Mouse (Mus musculus) CH12.LX (cell line): Measurements from ENCODE around the gene Rnf41. TPM values are rescaled to one million over a fixed set of nuclear protein-coding genes. Genes with fewer than 3 reads are reported as not detected.

Source experiments
- DNase-seq: peaks from one replicate; pipeline ENCODE4 v3.0.0-alpha.2; 2013; ENCODE audit errors: extremely low read depth
- H3K27ac ChIP-seq: 2 replicates; pipeline ENCODE4 v1.5.1; 2012; ENCODE audit warnings: low read depth, mild to moderate bottlenecking, control low read depth, moderate library complexity; ENCODE audit not compliant: insufficient read depth
- H3K27me3 ChIP-seq: replicated peaks from 2 replicates; pipeline ENCODE3; 2012; ENCODE audit warnings: inconsistent platforms
- H3K36me3 ChIP-seq, 2 experiments: replicated peaks in 1 of 2; 2 replicates each; pipeline versions ENCODE3 to v1.6.1; 2012; ENCODE audit warnings: inconsistent platforms in 1 of 2, low read length in 1 of 2, mild to moderate bottlenecking in 1 of 2, mixed read lengths in 1 of 2, moderate library complexity in 1 of 2; ENCODE audit not compliant: control insufficient read depth in 1 of 2, insufficient read depth in 1 of 2
- H3K4me1 ChIP-seq, 2 experiments: 2 replicates each; pipeline ENCODE4 v1.6.1; 2012; ENCODE audit warnings: inconsistent platforms in 1 of 2, moderate library complexity in 1 of 2; ENCODE audit not compliant: insufficient read depth in 2 of 2, control insufficient read depth in 1 of 2
- H3K4me2 ChIP-seq: 2 replicates; pipeline ENCODE4 v1.6.1; 2012; ENCODE audit warnings: low read depth, mild to moderate bottlenecking, control low read depth; ENCODE audit not compliant: poor library complexity, insufficient read depth, severe bottlenecking
- H3K4me3 ChIP-seq, 3 experiments: fragments of 150-350 bp in 1 of 3; sonication (generic) in 1 of 3; replicated peaks in 1 of 3; 2 replicates each; pipeline versions ENCODE3 to v1.5.1; 2011 to 2012; ENCODE audit warnings: low read depth in 2 of 3, low read length in 2 of 3, mild to moderate bottlenecking in 2 of 3, moderate library complexity in 2 of 3, control low read depth in 1 of 3, improper control_type of control experiment in 1 of 3, inconsistent platforms in 1 of 3, mixed read lengths in 1 of 3; ENCODE audit not compliant: poor library complexity in 1 of 3
- H3K79me2 ChIP-seq: replicated peaks from 2 replicates; pipeline ENCODE4 v1.6.1; 2012; ENCODE audit warnings: mild to moderate bottlenecking, moderate library complexity; ENCODE audit not compliant: control insufficient read depth, poor library complexity, insufficient read depth, severe bottlenecking; ENCODE audit errors: extremely low read depth
- H3K9ac ChIP-seq: 2 replicates; pipeline ENCODE4 v1.6.1; 2012; ENCODE audit warnings: low read depth, mild to moderate bottlenecking, control low read depth, moderate library complexity; ENCODE audit not compliant: insufficient read depth
- H3K9me3 ChIP-seq: replicated peaks from 2 replicates; pipeline ENCODE3; 2012; ENCODE audit warnings: low read length, inconsistent platforms, mixed read lengths
- CHD1 ChIP-seq: IDR thresholded peaks from 2 replicates; pipeline ENCODE4 v1.6.1; 2012; ENCODE audit warnings: low read depth, low read length, improper control_type of control experiment, inconsistent platforms
- CHD2 ChIP-seq: IDR thresholded peaks from 2 replicates; pipeline ENCODE4 v1.6.1; 2011; ENCODE audit warnings: low read length, improper control_type of control experiment
- CTCF ChIP-seq, 2 experiments: IDR thresholded peaks in 1 of 2; conservative IDR thresholded peaks in 1 of 2; 2 replicates each; pipeline ENCODE4 v1.5.1; 2011 to 2012; ENCODE audit warnings: low read depth in 2 of 2, low read length in 2 of 2, improper control_type of control experiment in 1 of 2, inconsistent platforms in 1 of 2, mild to moderate bottlenecking in 1 of 2, moderate library complexity in 1 of 2
- E2F4 ChIP-seq: IDR thresholded peaks from 2 replicates; pipeline ENCODE4 v1.6.1; 2011; ENCODE audit warnings: low read depth, low read length, improper control_type of control experiment; ENCODE audit not compliant: insufficient replicate concordance
- EP300 ChIP-seq: IDR thresholded peaks from 2 replicates; pipeline ENCODE4 v1.6.1; 2011; ENCODE audit warnings: low read length, improper control_type of control experiment
- ETS1 ChIP-seq: conservative IDR thresholded peaks from 2 replicates; pipeline ENCODE4 v1.6.1; 2012; ENCODE audit warnings: low read depth, mild to moderate bottlenecking, inconsistent platforms, low read length, improper control_type of control experiment, moderate library complexity
- GABPA ChIP-seq: IDR thresholded peaks from 2 replicates; pipeline ENCODE4 v1.6.1; 2012; ENCODE audit warnings: low read depth, low read length, improper control_type of control experiment, inconsistent platforms; ENCODE audit not compliant: insufficient replicate concordance
- JUND ChIP-seq: conservative IDR thresholded peaks from 2 replicates; pipeline ENCODE4 v1.6.1; 2011; ENCODE audit warnings: low read depth, low read length, improper control_type of control experiment
- KAT2A ChIP-seq: IDR thresholded peaks from 2 replicates; pipeline ENCODE4 v1.6.1; 2012; ENCODE audit warnings: low read length, improper control_type of control experiment, inconsistent platforms; ENCODE audit not compliant: insufficient replicate concordance
- MAFK ChIP-seq: IDR thresholded peaks from 2 replicates; pipeline ENCODE4 v1.6.1; 2011; ENCODE audit warnings: low read length, improper control_type of control experiment; ENCODE audit not compliant: insufficient replicate concordance
- MYC ChIP-seq: IDR thresholded peaks from 2 replicates; pipeline ENCODE4 v1.6.1; 2011; ENCODE audit warnings: low read depth, mild to moderate bottlenecking, improper control_type of control experiment, low read length
- NRF1 ChIP-seq: IDR thresholded peaks from 2 replicates; pipeline ENCODE4 v1.6.1; 2014; ENCODE audit warnings: low read depth, mild to moderate bottlenecking, inconsistent platforms, low read length, improper control_type of control experiment, moderate library complexity
- RCOR1 ChIP-seq: conservative IDR thresholded peaks from 2 replicates; pipeline ENCODE4 v1.6.1; 2012; ENCODE audit warnings: low read depth, mild to moderate bottlenecking, inconsistent platforms, low read length, improper control_type of control experiment
- SMC3 ChIP-seq: IDR thresholded peaks from 2 replicates; pipeline ENCODE4 v1.6.1; 2011; ENCODE audit warnings: low read depth, low read length, improper control_type of control experiment
- TBP ChIP-seq: conservative IDR thresholded peaks from 2 replicates; pipeline ENCODE4 v1.6.1; 2011; ENCODE audit warnings: low read depth, low read length, improper control_type of control experiment
- UBTF ChIP-seq: IDR thresholded peaks from 2 replicates; pipeline ENCODE4 v1.6.1; 2012; ENCODE audit warnings: low read depth, mild to moderate bottlenecking, inconsistent platforms, low read length, improper control_type of control experiment, moderate library complexity
- USF1 ChIP-seq: IDR thresholded peaks from 2 replicates; pipeline ENCODE4 v1.6.1; 2014; ENCODE audit warnings: low read depth, mild to moderate bottlenecking, inconsistent platforms, low read length, improper control_type of control experiment
- USF2 ChIP-seq: conservative IDR thresholded peaks from 2 replicates; pipeline ENCODE4 v1.6.1; 2011; ENCODE audit warnings: low read depth, low read length, improper control_type of control experiment
- ZC3H11A ChIP-seq: IDR thresholded peaks from 2 replicates; pipeline ENCODE4 v1.6.1; 2012; ENCODE audit warnings: low read depth, mild to moderate bottlenecking, inconsistent platforms, low read length, improper control_type of control experiment
- ZKSCAN1 ChIP-seq: IDR thresholded peaks from 2 replicates; pipeline ENCODE4 v1.6.1; 2012; ENCODE audit warnings: low read depth, inconsistent platforms, low read length, improper control_type of control experiment, borderline replicate concordance
- ZNF384 ChIP-seq: IDR thresholded peaks from 2 replicates; pipeline ENCODE4 v1.6.1; 2012; ENCODE audit warnings: low read depth, low read length, improper control_type of control experiment, inconsistent platforms
- dilution Hi-C: fragments of 300-500 bp; cut with MboI; formaldehyde crosslinking; loops from 2 replicates; pipeline ENCODE4 v1.14.3; 2020; ENCODE audit warnings: low sequenced_read_pairs; ENCODE audit not compliant: extremely low pct_unique_long_range_greater_than_20kb, extremely low pct_ligation_motif_present
- in situ Hi-C: fragments of 300-500 bp; cut with MboI; formaldehyde crosslinking; loops from 3 replicates; pipeline ENCODE4 v1.14.3; 2019; ENCODE audit warnings: low sequenced_read_pairs, low pct_ligation_motif_present, low pct_unique_long_range_greater_than_20kb, mixed read lengths
- polyA plus RNA-seq: library from polyadenylated mRNA; unstranded; fragments of >175 nt; gene quantifications from 2 replicates; pipeline ENCODE4 v1.2.1, GENCODE M21; 2012; ENCODE audit warnings: low read depth; ENCODE audit not compliant: insufficient read length
- total RNA-seq, 2 experiments: library from RNA; depleted of rRNA; stranded (reverse); fragments of 300-350 nt in 1 of 2; fragments of >200 nt in 1 of 2; gene quantifications; 2 replicates each; pipeline ENCODE4 v1.2.3; 2012 to 2014

The Rnf41 gene
- total and polyA plus RNA-seq, 3 experiments = 15.3 to 19.9 (median 17.4) TPM

- in situ Hi-C loops = no loop called here
- no peak overlapping the region for H3K27ac ChIP-seq
- no peaks in the 10 kb centered on the region for H3K79me2 ChIP-seq
- peaks cover 0 to 7% of the 10 kb centered on the region in 2 experiments for H3K36me3 ChIP-seq
- H3K27me3 ChIP-seq = no peaks in the 10 kb centered on the region
- dilution Hi-C loops = no loop called here
- H3K4me2 ChIP-seq = no peak overlapping the region
- no peak for DNase-seq
- no peaks in the 10 kb centered on the region for H3K9me3 ChIP-seq
- TF ChIP-seq ZNF384 (no peak), EP300 (no peak), UBTF (no peak), MAFK (no peak), CTCF (conservative IDR thresholded peaks at IDR 0.05 in 1 of 2, IDR thresholded peaks at IDR 0.05 in 1 of 2; ENCODE audit: low read depth in 2 of 2, low read length in 2 of 2) (no peak)
- no peak overlapping the region for H3K9ac ChIP-seq
- H3K4me1 ChIP-seq = peaks cover 3 to 22% of the 10 kb centered on the region in 2 experiments; a peak in 3 of 4 replicates
- no peak overlapping the region for H3K4me3 ChIP-seq
Observed at GRCm38 (mm10) chr10:128370601-128371000, 40.9 kb upstream of the Rnf41 start.

GRCm38 (mm10) chr10:128372142-128372541 lies 39.3 kb upstream of the Rnf41 start:
- Histone ChIP-seq H3K36me3 (no peaks in the 10 kb centered on the region), H3K9ac (no peak overlapping the region), H3K9me3 (no peaks in the 10 kb centered on the region), H3K79me2 (peaks cover 1% of the 10 kb centered on the region; the same call in 1 of the 2 replicates), H3K27me3 (no peaks in the 10 kb centered on the region), H3K4me3 (no peak overlapping the region)
- TF ChIP-seq CTCF (conservative IDR thresholded peaks at IDR 0.05 in 1 of 2, IDR thresholded peaks at IDR 0.05 in 1 of 2; ENCODE audit: low read depth in 2 of 2, low read length in 2 of 2) (peak; percentile 24 to 51; a peak in 3 of 4 replicates), TBP (0 out of 2 replicates have a peak, but pooled peaks have one; percentile 32), ETS1 (no peak), CHD1 (no peak), ZKSCAN1 (no peak), SMC3 (no peak)
- TF ChIP-seq, all 38 proteins: peak for 2
- in situ Hi-C loops (no loop called here), dilution Hi-C loops (no loop called here)
- Histone ChIP-seq H3K27ac (no peak overlapping the region), H3K4me1 (peaks cover 3 to 28% of the 10 kb centered on the region in 2 experiments; a peak in 3 of 4 replicates), H3K4me2 (no peak overlapping the region)
- DNase-seq = no peak

GRCm38 (mm10) chr10:128372989-128373748 lies 38.3 kb upstream of the Rnf41 start:
- Histone ChIP-seq H3K4me1 (peaks cover 3 to 24% of the 10 kb centered on the region in 2 experiments), H3K79me2 (peaks cover 11% of the 10 kb centered on the region), H3K9ac (no peak overlapping the region), H3K9me3 (no peaks in the 10 kb centered on the region), H3K27ac (no peak overlapping the region), H3K36me3 (peaks cover 0 to 2% of the 10 kb centered on the region in 2 experiments), H3K27me3 (no peaks in the 10 kb centered on the region), H3K4me2 (no peak overlapping the region), H3K4me3 (no peak overlapping the region)
- in situ Hi-C loops (no loop called here), dilution Hi-C loops (no loop called here)
- DNase-seq = no peak
- TF ChIP-seq EP300 = no peak
- no peak for TF ChIP-seq CHD2
- no peak for TF ChIP-seq RCOR1
- TF ChIP-seq KAT2A = no peak
- TF ChIP-seq CHD1 = no peak
- TF ChIP-seq E2F4 = no peak
- no peak for TF ChIP-seq GABPA
- TF ChIP-seq USF2 = no peak
- TF ChIP-seq ZC3H11A = no peak
- no peak for TF ChIP-seq USF1
- TF ChIP-seq MYC = no peak
- no peak for TF ChIP-seq JUND
- TF ChIP-seq CTCF (conservative IDR thresholded peaks at IDR 0.05 in 1 of 2, IDR thresholded peaks at IDR 0.05 in 1 of 2; ENCODE audit: low read depth in 2 of 2, low read length in 2 of 2) = no peak
- no peak for TF ChIP-seq NRF1
